Mouse (Mus musculus) neural tube, postnatal 0 days (tissue): ENCODE measurements around the gene Foxq1. TPM values are rescaled to one million over a fixed set of nuclear protein-coding genes. Genes with fewer than 3 reads are reported as not detected.

Experiments used
- polyA plus RNA-seq: library from polyadenylated mRNA; unstranded; fragments of >200 nt; fragmentation: Nextera tagmentation; extraction: Ambion mirVana; gene quantifications from 2 replicates; pipeline ENCODE4 v1.2.1, GENCODE M21; 2015

Gene Foxq1
- polyA plus RNA-seq = 2.5 and 2.6 TPM in 2 replicates

DNA sequence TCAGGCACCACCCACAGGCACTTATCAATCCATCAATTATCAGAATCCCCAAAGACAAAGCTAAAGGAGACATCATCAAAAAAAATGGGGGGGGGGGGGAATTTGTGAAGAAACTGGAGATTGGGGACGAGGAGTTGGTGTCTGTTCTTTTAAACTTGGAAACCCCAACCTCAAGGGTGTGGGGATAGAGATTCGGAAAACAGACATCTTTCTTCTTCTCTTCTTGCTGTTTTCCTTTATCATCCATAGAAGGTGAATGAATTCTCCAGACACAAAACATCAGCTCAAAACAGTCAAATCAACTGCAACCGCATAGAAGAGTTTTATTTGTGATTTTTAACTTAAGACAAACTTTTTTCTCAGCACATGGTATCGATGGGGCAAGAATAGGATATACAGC lies at the start of gene Foxq1:
Gene Foxq1 (plus strand): TSS at position 301 of the 400 bp plus-strand sequence.

DNA sequence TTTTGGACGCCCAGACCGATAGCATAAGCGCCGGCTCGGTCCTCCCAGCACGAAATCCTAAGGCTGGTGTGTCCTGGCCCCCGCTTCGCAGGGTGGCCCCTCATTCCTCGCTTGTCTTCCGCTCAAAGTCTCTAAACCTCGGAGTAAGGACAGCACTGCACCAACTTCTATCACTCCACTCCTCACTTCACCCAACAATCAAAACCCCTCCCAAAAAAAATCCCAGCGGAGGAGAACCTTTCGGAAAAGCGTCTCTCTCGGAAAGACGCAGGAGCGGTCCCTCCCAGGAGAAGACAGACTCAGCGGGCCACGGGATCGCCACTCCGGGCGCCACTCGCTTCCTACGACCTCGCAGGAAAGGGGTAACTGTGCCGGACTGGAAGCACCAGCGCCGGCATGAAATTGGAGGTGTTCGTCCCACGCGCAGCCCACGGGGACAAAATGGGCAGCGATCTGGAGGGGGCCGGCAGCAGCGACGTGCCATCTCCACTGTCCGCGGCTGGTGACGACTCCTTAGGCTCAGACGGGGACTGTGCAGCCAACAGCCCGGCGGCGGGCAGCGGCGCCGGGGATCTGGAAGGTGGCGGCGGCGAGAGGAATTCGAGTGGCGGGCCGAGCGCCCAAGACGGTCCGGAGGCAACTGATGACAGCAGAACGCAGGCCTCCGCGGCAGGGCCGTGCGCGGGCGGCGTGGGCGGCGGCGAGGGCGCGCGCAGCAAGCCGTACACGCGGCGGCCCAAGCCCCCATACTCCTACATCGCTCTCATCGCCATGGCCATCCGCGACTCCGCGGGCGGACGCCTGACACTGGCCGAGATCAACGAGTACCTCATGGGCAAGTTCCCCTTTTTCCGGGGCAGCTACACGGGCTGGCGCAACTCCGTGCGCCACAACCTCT lies 2.8 kb downstream of the Foxq1 start, which contains the start of gene A530084C06Rik:
Gene A530084C06Rik (minus strand): TSS at position 813 of the 898 bp plus-strand sequence.

Other genes starting within 250 kb of the Foxq1 start
- gene A530084C06Rik, start 3.2 kb downstream of the Foxq1 start, polyA plus RNA-seq = not detected in 2 replicates
- 4.2 and 4.6 TPM in 2 replicates for gene Foxf2, start 69.7 kb downstream of the Foxq1 start, polyA plus RNA-seq